Mouse (Mus musculus) bone marrow, adult 2 months (tissue): Measurements from ENCODE around the gene Spag9. TPM values are rescaled to one million over a fixed set of nuclear protein-coding genes. Genes with fewer than 3 reads are reported as not detected.

Experiments
- H3K27ac ChIP-seq: fragments of 200-500 bp; 2 replicates; pipeline ENCODE4 v1.5.1; 2012; ENCODE audit warnings: low read depth, mild to moderate bottlenecking, control low read depth, inconsistent platforms, low read length; ENCODE audit not compliant: control insufficient read depth, poor library complexity, insufficient read depth
- H3K4me1 ChIP-seq: fragments of 200-500 bp; 2 replicates; pipeline ENCODE4 v1.6.1; 2011; ENCODE audit warnings: low read length; ENCODE audit not compliant: control insufficient read depth, insufficient read depth
- H3K4me3 ChIP-seq: fragments of 200-500 bp; replicated peaks from 2 replicates; pipeline ENCODE3; 2011; ENCODE audit warnings: mild to moderate bottlenecking, low read depth, low read length, control low read depth; ENCODE audit not compliant: control insufficient read depth
- CTCF ChIP-seq: fragments of 200-500 bp; IDR thresholded peaks from 2 replicates; pipeline ENCODE4 v1.5.1; 2011; ENCODE audit warnings: low read length, control low read depth; ENCODE audit not compliant: control insufficient read depth, insufficient read depth
- POLR2A ChIP-seq: fragments of 200-500 bp; IDR thresholded peaks from 2 replicates; pipeline ENCODE4 v1.6.1; 2011; ENCODE audit warnings: low read depth, mild to moderate bottlenecking, control low read depth, low read length, borderline replicate concordance; ENCODE audit not compliant: control insufficient read depth
- whole genome bisulfite sequencing: fragments of 180-500 bp; shearing (Covaris S2); methylation state at CpG from one replicate; pipeline ENCODE4 v1.1.7; 2018; 5-methylcytosine and 5-hydroxymethylcytosine counted together
- polyA plus RNA-seq: library from polyadenylated mRNA; stranded (reverse); fragments of >200 nt; gene quantifications from 2 replicates; pipeline ENCODE4 v1.2.4, GENCODE M21; 2011; ENCODE audit warnings: low replicate concordance; ENCODE audit not compliant: missing spikeins, insufficient read depth, insufficient read length

The Spag9 gene
- polyA plus RNA-seq, 1 experiment = 22.7 TPM

DNA sequence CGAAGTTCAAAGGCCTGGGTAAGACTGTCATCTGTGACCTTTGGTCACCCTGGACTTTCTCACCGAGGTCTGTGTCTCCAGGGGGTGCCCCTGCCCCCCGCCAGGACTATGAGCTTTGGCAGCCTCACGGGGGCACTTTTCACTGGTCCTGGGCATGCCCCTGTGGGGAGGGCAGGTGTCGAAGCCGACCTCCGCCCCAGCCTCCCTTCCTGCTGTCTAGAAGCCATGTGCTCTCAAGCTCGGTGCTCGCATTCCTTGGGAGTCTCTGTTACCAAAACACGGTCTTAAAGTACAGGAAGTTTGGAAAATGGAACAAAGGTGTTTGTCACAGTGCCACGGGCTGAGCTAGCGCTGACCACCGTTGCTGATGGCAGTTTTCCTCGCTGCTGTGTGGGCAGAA is 162.6 kb downstream of the Spag9 start:
- H3K27ac ChIP-seq = no peak overlapping the region
- TF ChIP-seq CTCF (no peak), POLR2A (no peak)

GRCm38 (mm10) chr11:94159066-94159880 is 163.4 kb downstream of the Spag9 start:
- TF ChIP-seq POLR2A (no peak), CTCF (no peak)
- H3K4me1 ChIP-seq = no peaks in the 10 kb centered on the region; the same call in 1 of the 2 replicates
- H3K4me3 ChIP-seq = no peak overlapping the region
- no peak overlapping the region for H3K27ac ChIP-seq
- WGBS = 75% methylated on average over 14 of the region's 14 CpGs

More for the DNA sequence above, 162.6 kb downstream of the Spag9 start:
- Histone ChIP-seq H3K4me1 (no peaks in the 10 kb centered on the region; the same call in 1 of the 2 replicates), H3K4me3 (no peak overlapping the region)
- 75% methylated on average over 14 of the region's 14 CpGs for WGBS

- H3K27ac ChIP-seq = no peak overlapping the region
- TF ChIP-seq CTCF (no peak), POLR2A (no peak)
- 81% methylated on average over 7 of the region's 7 CpGs for WGBS
- H3K4me3 ChIP-seq = no peak overlapping the region
- no peaks in the 10 kb centered on the region; the same call in 1 of the 2 replicates for H3K4me1 ChIP-seq
Measured at GRCm38 (mm10) chr11:94159911-94160415, 164.1 kb downstream of the Spag9 start.

DNA sequence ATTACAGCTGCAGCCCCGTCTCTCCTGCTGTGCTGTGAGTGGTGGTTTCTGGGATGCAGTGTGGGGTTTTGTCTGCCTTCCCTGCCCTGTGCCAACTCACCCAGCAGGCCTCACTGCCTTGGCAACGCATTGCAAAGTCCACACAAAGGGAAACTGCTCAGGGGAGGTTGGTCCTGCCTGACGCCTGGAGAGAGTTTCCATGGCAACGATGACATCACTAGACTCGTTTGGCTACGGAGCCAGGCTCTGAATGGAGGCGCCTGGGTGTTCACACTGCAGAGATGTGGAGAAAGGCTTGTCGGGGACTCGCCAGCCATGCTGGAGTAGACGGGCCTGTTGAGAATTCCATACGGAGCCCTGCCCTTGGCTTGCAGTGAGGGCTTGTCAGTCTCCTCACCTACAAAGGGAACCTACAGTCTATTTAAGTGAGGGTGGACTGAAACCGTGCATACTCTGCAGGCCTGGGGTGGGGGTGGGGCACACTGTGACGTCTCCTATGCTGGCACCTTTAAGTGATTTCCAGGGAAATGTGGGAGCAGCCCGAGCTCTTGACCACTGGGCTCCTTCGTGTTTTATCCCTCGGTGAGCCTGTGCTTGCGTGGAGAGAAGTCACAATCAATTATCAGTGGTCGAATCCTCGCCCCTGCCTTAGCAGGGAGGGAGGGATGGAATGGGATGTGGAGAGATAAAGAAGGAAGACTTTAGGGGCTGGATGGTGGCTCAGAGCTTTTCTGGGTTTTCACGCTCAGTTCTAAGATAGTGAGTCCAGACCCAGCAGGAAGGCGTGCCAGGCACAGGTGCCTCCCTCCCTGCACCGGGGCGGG is 164.8 kb downstream of the Spag9 start:
- 13% methylated on average over 23 of the region's 23 CpGs for WGBS
- TF ChIP-seq POLR2A = no peak
- no peak for TF ChIP-seq CTCF
- H3K4me1 ChIP-seq = no peaks in the 10 kb centered on the region; the same call in 1 of the 2 replicates
- no peak overlapping the region for H3K4me3 ChIP-seq
- H3K27ac ChIP-seq = no peak overlapping the region

GRCm38 (mm10) chr11:94161267-94161646 is 165.4 kb downstream of the Spag9 start:
- TF ChIP-seq CTCF (no peak), POLR2A (no peak)
- WGBS = 3% methylated on average over 9 of the region's 9 CpGs
- Histone ChIP-seq H3K4me3 (no peak overlapping the region), H3K27ac (no peak overlapping the region), H3K4me1 (no peaks in the 10 kb centered on the region; the same call in 1 of the 2 replicates)

GRCm38 (mm10) chr11:94161867-94162581 is 166.1 kb downstream of the Spag9 start:
- 80% methylated on average over 11 of the region's 11 CpGs for WGBS

DNA sequence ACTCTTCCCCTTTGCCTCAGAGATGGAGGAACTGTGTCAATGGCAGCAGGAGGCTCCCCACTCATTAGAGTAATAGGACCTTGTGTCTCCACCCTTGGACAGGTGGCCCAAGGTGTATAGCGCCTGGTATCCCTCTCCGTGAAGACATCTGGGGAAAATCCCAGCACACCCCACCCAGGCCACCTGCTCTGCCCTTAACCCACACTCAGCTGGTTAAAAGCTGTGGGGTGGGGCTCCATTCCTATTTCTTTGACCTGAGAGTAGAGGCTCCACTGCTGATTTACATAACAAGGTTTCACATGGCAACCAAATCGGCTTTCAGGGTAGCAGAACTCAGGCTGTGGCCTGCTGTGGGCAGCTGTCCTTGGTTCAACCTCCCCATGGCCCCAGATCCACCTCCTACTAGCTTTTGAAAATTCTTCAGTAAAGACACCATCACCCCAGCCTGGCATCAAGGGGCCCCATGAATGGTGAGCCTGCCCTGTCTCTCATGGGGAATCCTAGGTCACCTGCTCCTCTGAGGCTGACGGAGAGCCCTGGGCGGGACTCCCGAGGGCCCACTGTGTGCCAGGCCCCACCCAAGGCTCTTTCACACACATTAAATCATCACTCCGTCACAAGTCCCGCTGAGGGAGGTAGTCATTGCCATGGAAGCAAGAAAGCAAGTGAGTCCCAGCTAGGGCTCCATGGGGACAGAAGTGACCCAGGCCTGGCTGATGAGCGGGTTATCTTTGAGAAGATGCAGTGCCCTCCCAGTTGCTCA is 167.3 kb downstream of the Spag9 start:
- WGBS = 83% methylated on average over 9 of the region's 9 CpGs
- Histone ChIP-seq H3K4me3 (no peak overlapping the region), H3K27ac (no peak overlapping the region), H3K4me1 (no peaks in the 10 kb centered on the region; the same call in 1 of the 2 replicates)
- TF ChIP-seq POLR2A (no peak), CTCF (no peak)

More at GRCm38 (mm10) chr11:94161867-94162581, 166.1 kb downstream of the Spag9 start:
- no peak overlapping the region for H3K27ac ChIP-seq
- TF ChIP-seq POLR2A (no peak), CTCF (no peak)
- H3K4me1 ChIP-seq = no peaks in the 10 kb centered on the region; the same call in 1 of the 2 replicates
- no peak overlapping the region for H3K4me3 ChIP-seq
